Mouse (Mus musculus) kidney, embryonic 15.5 days (tissue): Measurements from ENCODE around the gene 1700067K01Rik. TPM values are rescaled to one million over a fixed set of nuclear protein-coding genes. Genes with fewer than 3 reads are reported as not detected.
A peak's percentile ranks its signal among the peaks of the same experiment; 100 is the strongest.
"Not testable (repeated sequence)": the region's sequence is repeated elsewhere in the genome, so short reads cannot be mapped to it uniquely, and the experiment has no call there.

Experiments used
- ATAC-seq: fragments of 200-750 bp; cut with Nextera tagmentation; replicated peaks from 2 replicates; pipeline ENCODE4 v1.8.0; 2017; ENCODE audit warnings: moderate TSS enrichment; ENCODE audit not compliant: low FRiP score
- H3K27ac ChIP-seq: fragments of 300-500 bp; sonication (generic); 2 replicates; pipeline ENCODE4 v1.5.1; 2015; ENCODE audit warnings: mild to moderate bottlenecking, inconsistent platforms
- H3K27me3 ChIP-seq: fragments of 300-500 bp; sonication (generic); 2 replicates; pipeline ENCODE4 v1.6.1; 2015; ENCODE audit warnings: inconsistent platforms
- H3K36me3 ChIP-seq: fragments of 300-500 bp; sonication (generic); 2 replicates; pipeline ENCODE4 v1.6.1; 2015; ENCODE audit warnings: inconsistent platforms
- H3K4me1 ChIP-seq: fragments of 300-500 bp; sonication (generic); 2 replicates; pipeline ENCODE4 v1.6.1; 2015; ENCODE audit warnings: inconsistent platforms
- H3K4me2 ChIP-seq: fragments of 300-500 bp; sonication (generic); 2 replicates; pipeline ENCODE4 v1.6.1; 2015; ENCODE audit warnings: moderate library complexity, mild to moderate bottlenecking, inconsistent platforms
- H3K4me3 ChIP-seq: fragments of 300-500 bp; sonication (generic); replicated peaks from 2 replicates; pipeline ENCODE4 v1.5.1; 2015; ENCODE audit warnings: mild to moderate bottlenecking, inconsistent platforms
- H3K9ac ChIP-seq: fragments of 300-500 bp; sonication (generic); 2 replicates; pipeline ENCODE4 v1.6.1; 2015; ENCODE audit warnings: mild to moderate bottlenecking, inconsistent platforms
- H3K9me3 ChIP-seq: fragments of 300-500 bp; sonication (generic); replicated peaks from 2 replicates; pipeline ENCODE4 v1.6.1; 2016; ENCODE audit warnings: inconsistent platforms
- WGBS: fragments of 180-500 bp; shearing (Covaris S2); methylation state at CpG from one replicate; pipeline ENCODE4 v1.1.7; 2015; ENCODE audit warnings: mixed read lengths; 5-methylcytosine and 5-hydroxymethylcytosine counted together
- polyA plus RNA-seq: library from polyadenylated mRNA; unstranded; fragments of >200 nt; fragmentation: Nextera tagmentation; extraction: Ambion mirVana; gene quantifications from 2 replicates; pipeline ENCODE4 v1.2.1, GENCODE M21; 2015

1700067K01Rik gene
- polyA plus RNA-seq, 1 experiment from 2014 or later: 1.3 TPM

DNA sequence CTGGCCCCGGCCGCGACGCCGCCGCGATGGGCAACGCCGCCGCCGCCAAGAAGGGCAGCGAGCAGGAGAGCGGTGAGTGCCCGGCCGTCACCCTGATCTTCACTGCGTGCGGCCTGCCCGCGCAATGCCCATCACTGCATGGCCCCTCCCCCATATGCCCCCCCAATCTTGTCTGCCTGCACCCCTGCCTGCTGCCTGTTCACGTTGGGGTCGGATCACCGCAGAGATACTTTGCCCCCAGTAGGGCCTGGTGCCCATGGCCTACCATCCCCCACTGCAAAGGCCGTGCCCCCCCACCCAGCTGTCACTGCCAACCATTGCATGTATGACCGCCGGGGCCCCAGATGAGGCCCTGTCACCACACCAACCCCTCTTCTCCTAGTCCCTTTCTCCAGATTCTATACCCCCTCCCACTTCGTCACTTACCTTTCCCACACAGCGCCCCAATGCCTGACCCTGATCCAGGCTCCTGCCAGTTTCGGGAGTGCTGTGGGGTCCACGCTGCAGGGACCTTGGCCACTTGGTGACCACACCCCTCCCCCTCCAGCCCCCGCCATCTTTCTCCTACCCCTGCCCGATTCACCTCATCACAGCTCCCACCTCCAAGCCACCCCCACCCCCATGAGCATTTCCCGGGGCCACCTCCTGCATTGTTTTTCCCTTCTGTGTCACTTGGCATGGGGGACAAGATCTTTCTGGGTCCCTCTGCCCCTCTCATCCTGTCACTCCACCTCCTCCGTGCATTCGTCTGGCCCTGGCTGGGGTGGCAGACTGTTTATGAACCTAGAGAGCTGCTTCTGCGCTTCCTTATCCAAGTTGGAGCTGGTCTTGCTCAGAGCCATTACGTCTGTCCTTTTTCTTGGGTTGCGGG, 27.9 kb upstream of the 1700067K01Rik start:
- no peaks in the 10 kb centered on the region for H3K27me3 ChIP-seq
- peak overlapping the region; percentile 94 for H3K9ac ChIP-seq
- peak overlapping the region; percentile 99 for H3K4me3 ChIP-seq
- WGBS: 2% methylated on average over 37 of the region's 37 CpGs
- no peak; the same call in 1 of the 2 replicates for ATAC-seq
- H3K36me3 ChIP-seq: peaks cover 13% of the 10 kb centered on the region
- peaks cover 45% of the 10 kb centered on the region for H3K4me1 ChIP-seq
- peak overlapping the region; percentile 80 for H3K27ac ChIP-seq
- no peaks in the 10 kb centered on the region for H3K9me3 ChIP-seq
- peak overlapping the region; percentile 95 for H3K4me2 ChIP-seq

DNA sequence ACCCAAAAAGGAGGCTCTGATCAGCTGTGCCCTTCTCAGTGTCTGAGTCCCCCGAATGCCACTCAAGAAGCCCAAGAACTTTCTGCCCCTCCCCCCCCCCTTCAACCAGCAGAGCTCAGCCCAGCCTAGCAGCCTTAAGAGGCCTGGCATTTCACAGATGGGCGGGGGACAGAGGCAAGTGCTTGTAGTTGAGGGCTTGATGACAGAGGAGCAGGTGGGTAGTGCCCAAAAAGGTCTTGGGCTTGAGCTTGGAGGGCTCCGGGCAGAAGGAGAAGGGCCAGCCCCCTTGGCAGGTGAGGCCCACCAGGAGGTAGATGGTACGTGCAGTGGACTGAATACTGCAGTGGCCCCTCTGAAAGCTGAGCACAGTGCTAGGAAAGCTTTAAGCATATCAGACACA, 26.8 kb upstream of the 1700067K01Rik start:
- Histone ChIP-seq H3K9ac (peak overlapping the region; percentile 94; the same call in 1 of the 2 replicates), H3K4me1 (peaks cover 47% of the 10 kb centered on the region), H3K9me3 (no peaks in the 10 kb centered on the region), H3K4me2 (peak overlapping the region; percentile 95), H3K36me3 (peaks cover 7% of the 10 kb centered on the region), H3K27me3 (no peaks in the 10 kb centered on the region), H3K4me3 (peak overlapping the region; percentile 99), H3K27ac (no peak overlapping the region)
- WGBS: 85% methylated on average over 4 of the region's 4 CpGs
- no peak for ATAC-seq

DNA sequence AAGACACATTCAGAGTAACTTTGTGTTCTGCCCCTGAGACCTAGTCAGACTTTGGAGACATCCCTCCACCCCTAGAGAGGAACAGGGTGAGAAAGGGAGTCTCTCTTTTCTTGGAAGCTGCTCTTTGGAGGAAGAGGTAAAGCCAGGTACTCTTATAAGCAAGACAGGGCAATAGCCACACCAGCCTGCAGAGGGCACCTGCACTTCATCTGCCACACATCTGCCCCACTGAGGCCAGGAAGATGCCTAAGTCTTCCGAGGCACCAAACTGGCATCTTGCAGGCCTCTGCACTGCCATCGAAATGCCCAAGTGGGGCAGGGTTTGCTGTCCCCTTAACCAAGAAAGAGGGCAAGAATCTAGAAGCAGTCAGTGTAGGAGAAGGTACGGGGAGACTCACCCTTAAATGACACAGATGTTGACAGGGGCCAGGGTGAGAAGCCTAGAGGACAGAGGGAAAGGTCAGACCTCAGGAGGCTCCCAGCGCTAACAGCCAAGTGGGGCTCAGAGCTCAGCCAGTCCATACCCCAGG, 25.1 kb upstream of the 1700067K01Rik start:
- no peak overlapping the region for H3K4me2 ChIP-seq
- no peaks in the 10 kb centered on the region for H3K27me3 ChIP-seq
- H3K9ac ChIP-seq: no peak overlapping the region
- ATAC-seq: no peak
- no peak overlapping the region for H3K27ac ChIP-seq
- no peak overlapping the region for H3K4me3 ChIP-seq
- H3K9me3 ChIP-seq: no peaks in the 10 kb centered on the region
- WGBS: 76% methylated on average over 4 of the region's 4 CpGs
- peaks cover 14% of the 10 kb centered on the region for H3K36me3 ChIP-seq
- peaks cover 47% of the 10 kb centered on the region for H3K4me1 ChIP-seq

DNA sequence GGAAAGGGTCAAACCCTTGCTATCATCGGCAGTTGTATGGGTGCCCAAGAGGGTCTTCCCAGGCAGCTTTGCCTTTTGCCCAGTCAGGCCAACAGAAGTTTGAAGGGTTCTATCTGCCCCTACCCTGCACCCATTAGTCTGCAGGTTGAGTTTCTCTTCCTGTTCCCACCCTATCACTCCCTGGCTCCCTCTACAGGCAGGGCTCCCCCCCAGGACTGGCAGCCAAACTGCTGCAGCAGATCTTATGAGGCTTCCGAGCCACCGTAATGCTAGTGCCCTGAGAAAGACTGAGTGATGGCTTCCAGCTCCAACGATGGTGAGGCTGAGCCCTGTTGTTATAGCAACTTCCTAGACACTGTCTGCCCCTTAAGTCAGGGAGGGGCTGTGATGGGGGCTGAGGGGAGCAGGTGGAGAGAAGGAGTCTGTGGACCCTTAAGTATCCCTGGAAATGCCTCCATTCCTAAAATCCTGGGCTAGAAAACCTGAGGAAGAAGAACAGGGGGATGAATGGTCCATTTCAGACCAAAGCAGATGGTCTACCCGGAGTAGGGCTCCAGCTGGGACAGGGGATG, 24.4 kb upstream of the 1700067K01Rik start:
- H3K36me3 ChIP-seq: peaks cover 21% of the 10 kb centered on the region
- WGBS: 84% methylated on average over 5 of the region's 5 CpGs
- H3K4me2 ChIP-seq: no peak overlapping the region
- peak overlapping the region; percentile 57; the same call in 1 of the 2 replicates for H3K27ac ChIP-seq
- no peaks in the 10 kb centered on the region for H3K9me3 ChIP-seq
- no peaks in the 10 kb centered on the region for H3K27me3 ChIP-seq
- ATAC-seq: no peak
- peaks cover 43% of the 10 kb centered on the region for H3K4me1 ChIP-seq
- H3K9ac ChIP-seq: no peak overlapping the region
- no peak overlapping the region for H3K4me3 ChIP-seq

DNA sequence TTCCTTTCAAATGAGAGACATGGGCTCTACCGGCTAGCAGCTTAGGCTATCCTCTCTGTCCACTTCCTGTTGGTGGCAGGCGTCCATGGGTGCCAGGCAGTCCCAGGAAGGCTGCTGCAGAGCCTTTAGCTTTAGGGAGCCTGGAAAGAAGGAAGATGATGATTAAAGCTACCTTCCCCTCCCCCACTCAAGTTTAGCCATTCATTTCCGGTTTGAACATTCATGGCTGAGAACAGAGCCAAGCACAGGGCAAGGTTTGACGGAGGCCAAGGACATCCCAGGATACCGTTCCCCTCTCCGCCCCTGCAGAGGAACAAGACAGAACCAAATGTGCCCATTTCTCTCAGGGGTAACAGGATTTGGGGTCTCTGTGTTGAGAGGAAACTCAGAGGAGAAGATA, 23.7 kb upstream of the 1700067K01Rik start:
- H3K9me3 ChIP-seq: no peaks in the 10 kb centered on the region
- peaks cover 41% of the 10 kb centered on the region for H3K4me1 ChIP-seq
- no peak for ATAC-seq
- no peak overlapping the region for H3K4me3 ChIP-seq
- H3K36me3 ChIP-seq: peaks cover 28% of the 10 kb centered on the region
- no peak overlapping the region for H3K9ac ChIP-seq
- H3K27ac ChIP-seq: peak overlapping the region; percentile 57
- 53% methylated on average over 6 of the region's 6 CpGs for WGBS
- H3K4me2 ChIP-seq: no peak overlapping the region
- H3K27me3 ChIP-seq: no peaks in the 10 kb centered on the region

DNA sequence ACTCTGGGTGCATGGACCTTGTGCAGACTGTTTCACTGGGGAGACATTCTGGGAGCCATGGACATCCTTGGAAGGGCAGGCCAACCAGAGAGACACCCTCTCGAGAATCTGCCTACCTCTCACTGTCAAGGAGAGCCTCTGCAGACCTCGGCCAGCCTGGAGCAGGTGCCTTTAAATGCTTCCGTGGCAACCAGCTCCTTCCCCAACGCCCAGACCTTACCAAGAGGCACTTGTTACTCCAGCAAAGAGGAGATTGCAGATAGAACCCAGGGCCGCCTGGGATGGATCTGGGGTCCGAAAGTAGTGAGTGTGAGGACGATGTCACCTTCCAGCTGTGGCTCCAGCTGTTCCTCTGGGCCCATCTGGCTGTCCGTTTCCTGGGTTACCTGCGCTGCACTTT, 23.1 kb upstream of the 1700067K01Rik start:
- Histone ChIP-seq H3K4me3 (no peak overlapping the region), H3K4me2 (no peak overlapping the region), H3K27me3 (no peaks in the 10 kb centered on the region), H3K9ac (no peak overlapping the region), H3K9me3 (no peaks in the 10 kb centered on the region), H3K4me1 (peaks cover 40% of the 10 kb centered on the region), H3K27ac (peak overlapping the region; percentile 57; the same call in 1 of the 2 replicates), H3K36me3 (peaks cover 34% of the 10 kb centered on the region)
- ATAC-seq: no peak
- 70% methylated on average over 9 of the region's 9 CpGs for WGBS

DNA sequence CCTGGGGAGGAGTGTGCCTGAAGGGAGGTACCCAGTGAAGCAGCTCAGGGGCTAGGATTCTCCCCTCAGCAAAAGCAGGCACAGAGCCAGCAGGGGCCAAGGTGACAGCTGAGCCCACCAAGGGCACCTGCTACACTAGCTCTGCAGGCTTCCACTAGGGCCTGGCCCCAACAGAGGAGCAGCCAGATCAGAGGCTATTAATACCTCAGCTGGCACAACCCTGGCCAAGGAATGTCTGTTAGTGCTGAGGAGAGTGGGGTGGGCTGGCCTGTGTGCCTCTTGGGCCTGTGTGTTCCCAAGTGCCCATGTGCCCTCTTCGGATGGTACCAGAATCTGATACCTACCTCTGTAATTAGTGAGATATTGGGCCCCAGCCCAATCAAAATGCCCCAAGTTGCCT, 21.1 kb upstream of the 1700067K01Rik start:
- Histone ChIP-seq H3K9ac (no peak overlapping the region), H3K4me2 (no peak overlapping the region), H3K36me3 (peaks cover 53% of the 10 kb centered on the region), H3K4me1 (peaks cover 22% of the 10 kb centered on the region), H3K9me3 (no peaks in the 10 kb centered on the region), H3K4me3 (no peak overlapping the region), H3K27me3 (no peaks in the 10 kb centered on the region), H3K27ac (no peak overlapping the region)
- WGBS: 85% methylated on average over 1 of the region's 1 CpGs
- ATAC-seq: no peak

DNA sequence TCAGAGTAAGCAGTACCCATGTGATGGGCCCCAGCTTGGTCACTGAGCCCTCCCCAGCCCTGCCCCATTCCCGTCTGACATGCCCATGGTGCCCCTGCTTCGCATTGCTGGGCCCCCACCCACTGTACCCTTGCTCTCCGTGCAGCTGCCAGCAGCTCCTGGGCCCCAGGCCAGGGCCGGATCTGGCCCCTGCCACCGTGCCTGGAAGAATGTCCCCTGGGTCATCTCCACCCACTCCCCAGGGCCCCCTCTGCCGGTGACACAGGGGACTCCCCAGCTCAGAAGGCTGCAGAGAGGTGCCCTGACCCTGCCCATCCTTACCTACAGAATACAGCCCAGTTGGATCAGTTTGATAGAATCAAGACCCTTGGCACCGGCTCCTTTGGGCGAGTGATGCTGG, 20.5 kb upstream of the 1700067K01Rik start:
- 88% methylated on average over 8 of the region's 8 CpGs for WGBS

DNA sequence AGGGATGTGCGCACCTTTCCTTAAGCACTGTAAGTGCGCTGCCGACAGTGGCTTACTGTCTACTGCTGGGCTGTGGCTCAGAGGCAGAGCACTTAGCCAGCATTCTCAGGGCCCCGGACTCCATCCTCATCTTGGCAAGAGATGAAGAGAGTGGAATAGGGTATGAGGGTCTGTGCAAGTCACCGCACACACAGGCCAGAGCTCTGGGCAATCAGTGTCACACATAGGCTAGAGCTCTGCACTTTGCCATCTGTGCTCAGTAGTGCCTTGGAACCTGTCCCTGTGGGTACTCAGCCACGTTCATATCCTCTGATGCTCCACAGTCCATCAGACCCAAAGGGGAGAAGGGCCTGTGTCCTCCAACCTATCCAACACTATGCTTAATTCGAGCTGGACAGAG, 19.8 kb upstream of the 1700067K01Rik start:
- 90% methylated on average over 7 of the region's 7 CpGs for WGBS
- Histone ChIP-seq H3K9me3 (no peaks in the 10 kb centered on the region), H3K27me3 (no peaks in the 10 kb centered on the region), H3K4me1 (peaks cover 20% of the 10 kb centered on the region), H3K27ac (no peak overlapping the region), H3K4me3 (no peak overlapping the region), H3K36me3 (peaks cover 65% of the 10 kb centered on the region), H3K4me2 (no peak overlapping the region), H3K9ac (no peak overlapping the region)
- ATAC-seq: no peak

More for the DNA sequence above, 20.5 kb upstream of the 1700067K01Rik start:
- peaks cover 58% of the 10 kb centered on the region for H3K36me3 ChIP-seq
- H3K9me3 ChIP-seq: no peaks in the 10 kb centered on the region
- no peaks in the 10 kb centered on the region for H3K27me3 ChIP-seq
- no peak overlapping the region for H3K27ac ChIP-seq
- H3K4me1 ChIP-seq: peaks cover 22% of the 10 kb centered on the region
- H3K9ac ChIP-seq: no peak overlapping the region
- ATAC-seq: no peak
- H3K4me2 ChIP-seq: no peak overlapping the region
- no peak overlapping the region for H3K4me3 ChIP-seq

DNA sequence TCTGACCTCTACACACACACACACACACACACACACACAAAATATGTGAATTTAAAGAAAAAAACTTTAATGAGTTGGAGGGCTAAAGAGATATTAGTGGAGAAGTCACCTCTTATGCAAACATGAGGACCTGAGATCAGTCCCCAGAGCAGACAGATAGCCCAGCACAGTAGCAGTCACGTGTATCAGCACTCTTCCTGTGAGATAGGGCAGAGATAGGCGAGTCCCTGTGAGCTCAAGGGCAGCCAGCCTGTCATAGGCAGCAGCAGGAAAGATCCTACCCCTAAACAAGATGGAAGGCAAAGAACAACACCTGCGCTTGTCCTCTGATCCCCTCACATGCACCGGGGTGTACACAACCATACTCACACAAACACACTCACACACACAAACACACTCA, 18.9 kb upstream of the 1700067K01Rik start:
- no peak for ATAC-seq
- H3K27me3 ChIP-seq: no peaks in the 10 kb centered on the region

DNA sequence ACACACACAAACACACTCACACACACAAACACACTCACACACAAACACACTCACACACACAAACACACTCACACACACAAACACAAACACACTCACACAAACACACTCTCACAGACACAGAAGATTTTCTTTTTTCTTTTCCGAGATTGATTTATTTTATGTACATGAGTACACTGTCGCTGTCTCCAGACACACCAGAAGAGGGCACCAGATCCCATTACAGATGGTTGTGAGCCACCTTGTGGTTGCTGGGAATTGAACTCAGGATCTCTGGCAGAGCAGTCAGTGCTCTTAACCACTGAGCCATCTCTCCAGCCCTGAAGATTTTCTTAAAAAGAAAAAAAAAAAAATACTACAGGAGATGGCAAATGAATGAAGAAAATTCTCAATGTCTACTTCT, 18.1 kb upstream of the 1700067K01Rik start:
- not testable (repeated sequence) for H3K9me3 ChIP-seq, H3K4me3 ChIP-seq, H3K4me1 ChIP-seq, H3K27me3 ChIP-seq, ATAC-seq, H3K27ac ChIP-seq, H3K9ac ChIP-seq, H3K4me2 ChIP-seq
- peaks cover 82% of the 10 kb centered on the region for H3K36me3 ChIP-seq
- 95% methylated on average over 2 of the region's 2 CpGs for WGBS

More for the DNA sequence above, 18.9 kb upstream of the 1700067K01Rik start:
- H3K4me2 ChIP-seq: no peak overlapping the region
- WGBS: 91% methylated on average over 4 of the region's 4 CpGs
- H3K9me3 ChIP-seq: no peaks in the 10 kb centered on the region
- no peak overlapping the region for H3K4me3 ChIP-seq
- H3K27ac ChIP-seq: no peak overlapping the region
- H3K9ac ChIP-seq: no peak overlapping the region
- peaks cover 75% of the 10 kb centered on the region for H3K36me3 ChIP-seq
- H3K4me1 ChIP-seq: peaks cover 11% of the 10 kb centered on the region

DNA sequence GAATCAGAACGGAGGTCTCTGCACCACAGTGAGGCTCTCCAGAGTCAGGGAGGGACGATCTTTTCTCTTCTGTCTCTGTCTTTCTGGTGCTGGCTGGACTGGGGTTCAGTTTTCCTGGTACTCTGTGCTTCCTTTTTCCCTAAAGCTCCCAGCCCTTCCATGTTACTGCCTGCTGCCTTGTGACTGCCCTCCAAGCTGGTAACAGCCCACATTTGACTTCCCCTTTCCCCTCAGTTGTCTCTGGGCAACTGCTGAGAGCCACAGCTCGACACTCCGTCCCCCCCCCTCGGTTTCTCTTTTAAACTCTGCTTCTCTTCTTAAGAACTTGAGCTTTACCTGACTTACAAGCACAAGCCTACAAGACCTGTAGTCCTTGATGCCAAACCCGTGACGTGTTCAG, 12.1 kb upstream of the 1700067K01Rik start:
- 91% methylated on average over 7 of the region's 7 CpGs for WGBS
- H3K27me3 ChIP-seq: no peaks in the 10 kb centered on the region
- H3K4me3 ChIP-seq: no peak overlapping the region
- no peak for ATAC-seq
- no peak overlapping the region for H3K4me2 ChIP-seq
- no peak overlapping the region for H3K9ac ChIP-seq
- H3K36me3 ChIP-seq: peaks cover 92% of the 10 kb centered on the region
- no peaks in the 10 kb centered on the region; the same call in 1 of the 2 replicates for H3K4me1 ChIP-seq
- no peaks in the 10 kb centered on the region for H3K9me3 ChIP-seq
- H3K27ac ChIP-seq: no peak overlapping the region
